Mouse (Mus musculus): ENCODE measurements around the gene Zswim5. TPM values are rescaled to one million over a fixed set of nuclear protein-coding genes. Genes with fewer than 3 reads are reported as not detected.

Zswim5 gene
- polyA plus RNA-seq, 1 experiment from 2014 or later, result 0.37 TPM

DNA sequence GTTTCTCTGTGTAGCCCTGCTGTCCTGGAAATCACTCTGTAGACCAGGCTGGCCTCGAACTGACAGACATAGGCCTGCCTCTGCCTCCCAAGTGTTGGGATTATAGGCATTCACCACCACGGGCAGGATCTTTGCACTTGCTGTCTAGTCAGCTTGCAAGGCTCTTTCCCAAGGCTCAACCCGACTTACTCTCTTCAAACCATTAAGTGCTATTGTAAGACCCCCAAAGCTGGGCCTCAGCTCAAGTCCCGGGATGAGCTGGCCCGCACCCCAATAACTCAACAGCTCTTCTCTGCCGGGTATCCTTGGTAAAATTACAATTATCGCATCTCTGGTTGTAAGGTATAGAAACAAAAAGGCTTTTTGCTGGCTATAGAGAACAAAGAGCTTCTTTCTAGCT lies 141.2 kb downstream of the Zswim5 start:
- Histone ChIP-seq H3K27me3 (replicated peaks; ENCODE audit: insufficient read depth, low read length) (no peaks in the 10 kb centered on the region), H3K4me2 (replicated peaks; ENCODE audit: low read depth, low read length) (no peak overlapping the region), H3K27ac (ENCODE audit: low read length) (no peak overlapping the region), H3K9ac (replicated peaks; ENCODE audit: low read depth) (no peak overlapping the region), H3K9me3 (ENCODE audit: low read length) (no peaks in the 10 kb centered on the region), H3K4me1 (ENCODE audit: insufficient read depth, low read depth, low read length) (no peaks in the 10 kb centered on the region), H3K4me3 (ENCODE audit: low read depth, low read length) (no peak overlapping the region), H3K36me3 (ENCODE audit: insufficient read depth, low read length) (no peaks in the 10 kb centered on the region)
- TF ChIP-seq CTCF (IDR thresholded peaks at IDR 0.05), result no peak
- no peak for TF ChIP-seq EP300 (IDR thresholded peaks at IDR 0.05)
- DNase-seq (ENCODE audit: low spot score) (no peak), ATAC-seq (no peak)
- 88% methylated on average over 7 of the region's 7 CpGs for WGBS

GRCm38 (mm10) chr4:117019206-117020134 lies 142.3 kb downstream of the Zswim5 start, which contains the start of gene Eif2b3:
Gene Eif2b3 (plus strand): TSS chr4:117019402.
- no peaks in the 10 kb centered on the region for H3K36me3 ChIP-seq (ENCODE audit: insufficient read depth, low read length)
- no peaks in the 10 kb centered on the region for H3K27me3 ChIP-seq (replicated peaks; ENCODE audit: insufficient read depth, low read length)
- H3K9ac ChIP-seq (replicated peaks; ENCODE audit: low read depth), result peak within 1 kb of the TSS; percentile 63
- peak within 1 kb of the TSS; percentile 82 for H3K4me2 ChIP-seq (replicated peaks; ENCODE audit: low read depth, low read length)
- H3K9me3 ChIP-seq (ENCODE audit: low read length), result no peaks in the 10 kb centered on the region
- no peak for TF ChIP-seq EP300 (IDR thresholded peaks at IDR 0.05)
- TF ChIP-seq CTCF (IDR thresholded peaks at IDR 0.05), result peak; percentile 52
- ATAC-seq (peak; percentile 98), DNase-seq (ENCODE audit: low spot score) (peak; percentile 96)
- H3K27ac ChIP-seq (ENCODE audit: low read length), result 0 out of 2 replicates have a peak within 1 kb of the TSS, but pooled peaks have one; percentile 33
- peak within 1 kb of the TSS; percentile 70 for H3K4me3 ChIP-seq (ENCODE audit: low read depth, low read length)
- WGBS, result under 1% methylated on average over 61 of the region's 61 CpGs
- H3K4me1 ChIP-seq (ENCODE audit: insufficient read depth, low read depth, low read length), result no peaks in the 10 kb centered on the region

- Histone ChIP-seq H3K4me1 (ENCODE audit: insufficient read depth, low read depth, low read length) (no peaks in the 10 kb centered on the region), H3K9me3 (ENCODE audit: low read length) (no peaks in the 10 kb centered on the region), H3K27me3 (replicated peaks; ENCODE audit: insufficient read depth, low read length) (no peaks in the 10 kb centered on the region), H3K4me3 (ENCODE audit: low read depth, low read length) (no peak overlapping the region), H3K36me3 (ENCODE audit: insufficient read depth, low read length) (no peaks in the 10 kb centered on the region), H3K9ac (replicated peaks; ENCODE audit: low read depth) (no peak overlapping the region), H3K4me2 (replicated peaks; ENCODE audit: low read depth, low read length) (no peak overlapping the region), H3K27ac (ENCODE audit: low read length) (no peak overlapping the region)
- no peak for TF ChIP-seq EP300 (IDR thresholded peaks at IDR 0.05)
- no peak for TF ChIP-seq CTCF (IDR thresholded peaks at IDR 0.05)
- DNase-seq (ENCODE audit: low spot score) (no peak), ATAC-seq (no peak)
- 96% methylated on average over 4 of the region's 4 CpGs for WGBS
These were observed 146.3 kb downstream of the Zswim5 start for GRCm38 (mm10) chr4:117023469-117023868.

DNA sequence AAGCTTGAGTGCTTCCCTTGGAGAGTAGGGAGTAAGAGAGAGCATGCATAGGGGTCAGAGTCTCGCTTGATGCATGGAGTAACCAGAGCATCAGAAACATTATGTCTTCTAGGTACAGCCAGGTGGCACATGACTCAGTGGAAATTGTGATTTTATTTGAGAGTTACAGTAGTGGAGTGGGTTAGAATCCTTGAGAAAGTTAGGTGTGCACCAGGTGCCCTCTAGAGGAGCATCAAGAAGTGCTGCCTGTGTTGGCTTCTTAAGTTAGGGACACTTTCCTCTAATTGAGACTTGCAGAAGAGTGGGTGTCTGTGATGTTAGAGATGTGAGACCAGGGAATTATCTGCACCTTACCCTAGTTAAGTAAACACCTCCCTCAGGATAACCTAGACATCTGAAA lies 153.9 kb downstream of the Zswim5 start:
- 100% methylated on average over 1 of the region's 1 CpGs for WGBS
- peak; percentile 46 for TF ChIP-seq CTCF (IDR thresholded peaks at IDR 0.05)
- TF ChIP-seq EP300 (IDR thresholded peaks at IDR 0.05), result no peak
- no peaks in the 10 kb centered on the region for H3K9me3 ChIP-seq (ENCODE audit: low read length)
- no peak overlapping the region for H3K9ac ChIP-seq (replicated peaks; ENCODE audit: low read depth)
- H3K4me2 ChIP-seq (replicated peaks; ENCODE audit: low read depth, low read length), result no peak overlapping the region
- DNase-seq (ENCODE audit: low spot score) (peak; percentile 13), ATAC-seq (no peak)
- H3K27me3 ChIP-seq (replicated peaks; ENCODE audit: insufficient read depth, low read length), result no peaks in the 10 kb centered on the region
- no peaks in the 10 kb centered on the region for H3K36me3 ChIP-seq (ENCODE audit: insufficient read depth, low read length)
- no peaks in the 10 kb centered on the region for H3K4me1 ChIP-seq (ENCODE audit: insufficient read depth, low read depth, low read length)
- H3K27ac ChIP-seq (ENCODE audit: low read length), result no peak overlapping the region
- H3K4me3 ChIP-seq (ENCODE audit: low read depth, low read length), result no peak overlapping the region

Other genes with a start within 250 kb of the Zswim5 start
- 22.5 and 24.5 TPM in 2 replicates for gene Nasp, start 249.4 kb upstream of the Zswim5 start, polyA plus RNA-seq (2015; fragmentation: Nextera tagmentation; extraction: Ambion mirVana)
- 699 and 734 TPM in 2 replicates for gene Akr1a1, start 225.7 kb upstream of the Zswim5 start, polyA plus RNA-seq (2015; fragmentation: Nextera tagmentation; extraction: Ambion mirVana)
- gene Prdx1, start 191.8 kb upstream of the Zswim5 start, polyA plus RNA-seq (2015; fragmentation: Nextera tagmentation; extraction: Ambion mirVana), result 1,065 and 1,091 TPM in 2 replicates
- 6.9 and 7.1 TPM in 2 replicates for gene Mmachc, start 169.0 kb upstream of the Zswim5 start, polyA plus RNA-seq (2015; fragmentation: Nextera tagmentation; extraction: Ambion mirVana)
- gene Ccdc163, start 168.9 kb upstream of the Zswim5 start, polyA plus RNA-seq (2015; fragmentation: Nextera tagmentation; extraction: Ambion mirVana), result 17.3 and 21.9 TPM in 2 replicates
- 4.0 and 4.3 TPM in 2 replicates for gene Tesk2, start 156.4 kb upstream of the Zswim5 start, polyA plus RNA-seq (2015; fragmentation: Nextera tagmentation; extraction: Ambion mirVana)
- gene Toe1, start 69.7 kb upstream of the Zswim5 start, polyA plus RNA-seq (2015; fragmentation: Nextera tagmentation; extraction: Ambion mirVana), result 19.6 and 20.7 TPM in 2 replicates
- gene Mutyh, start 69.7 kb upstream of the Zswim5 start, polyA plus RNA-seq (2015; fragmentation: Nextera tagmentation; extraction: Ambion mirVana), result 3.1 and 4.4 TPM in 2 replicates
- gene Hpdl, start 55.7 kb upstream of the Zswim5 start, polyA plus RNA-seq (2015; fragmentation: Nextera tagmentation; extraction: Ambion mirVana), result 0.10 and 0.25 TPM in 2 replicates
- 76.6 and 82.0 TPM in 2 replicates for gene Urod, start 117.0 kb downstream of the Zswim5 start, polyA plus RNA-seq (2015; fragmentation: Nextera tagmentation; extraction: Ambion mirVana)
- gene Hectd3, start 117.9 kb downstream of the Zswim5 start, polyA plus RNA-seq (2015; fragmentation: Nextera tagmentation; extraction: Ambion mirVana), result 9.6 and 10.2 TPM in 2 replicates
- 21.9 and 24.7 TPM in 2 replicates for gene Eif2b3, start 142.0 kb downstream of the Zswim5 start, polyA plus RNA-seq (2015; fragmentation: Nextera tagmentation; extraction: Ambion mirVana)
- 3.6 and 4.0 TPM in 2 replicates for gene Ptch2, start 218.7 kb downstream of the Zswim5 start, polyA plus RNA-seq (2015; fragmentation: Nextera tagmentation; extraction: Ambion mirVana)
- 3.8 and 4.3 TPM in 2 replicates for gene Btbd19, start 248.3 kb downstream of the Zswim5 start, polyA plus RNA-seq (2015; fragmentation: Nextera tagmentation; extraction: Ambion mirVana)
- gene Tctex1d4, start 249.4 kb downstream of the Zswim5 start, polyA plus RNA-seq (2015; fragmentation: Nextera tagmentation; extraction: Ambion mirVana), result 26.1 and 27.2 TPM in 2 replicates

Measured in lung, postnatal 0 days (tissue).